Mouse (Mus musculus) liver, embryonic 15.5 days (tissue): ENCODE results near the gene Dusp16. TPM values are rescaled to one million over a fixed set of nuclear protein-coding genes. Genes with fewer than 3 reads are reported as not detected.

Experiments
- ATAC-seq: fragments of 200-750 bp; cut with Nextera tagmentation; 2 replicates; pipeline ENCODE4 v1.8.0; 2017; ENCODE audit warnings: moderate number of reproducible peaks, mild to moderate bottlenecking, moderate library complexity; ENCODE audit not compliant: insufficient read depth
- H3K27ac ChIP-seq: fragments of 300-500 bp; sonication (generic); replicated peaks from 2 replicates; pipeline ENCODE4 v1.5.1; 2015; ENCODE audit warnings: mild to moderate bottlenecking, inconsistent platforms
- H3K27me3 ChIP-seq: fragments of 300-500 bp; sonication (generic); 2 replicates; pipeline ENCODE4 v1.6.1; 2015; ENCODE audit warnings: mild to moderate bottlenecking, inconsistent platforms
- H3K36me3 ChIP-seq: fragments of 300-500 bp; sonication (generic); replicated peaks from 2 replicates; pipeline ENCODE4 v1.6.1; 2015; ENCODE audit warnings: moderate library complexity, mild to moderate bottlenecking, inconsistent platforms
- H3K4me1 ChIP-seq: fragments of 300-500 bp; sonication (generic); replicated peaks from 2 replicates; pipeline ENCODE4 v1.6.1; 2015; ENCODE audit warnings: inconsistent platforms
- H3K4me2 ChIP-seq: fragments of 300-500 bp; sonication (generic); 2 replicates; pipeline ENCODE4 v1.6.1; 2015; ENCODE audit warnings: moderate library complexity, mild to moderate bottlenecking, inconsistent platforms
- H3K4me3 ChIP-seq: fragments of 300-500 bp; sonication (generic); replicated peaks from 2 replicates; pipeline ENCODE4 v1.5.1; 2015; ENCODE audit warnings: mild to moderate bottlenecking, inconsistent platforms
- H3K9ac ChIP-seq: fragments of 300-500 bp; sonication (generic); 2 replicates; pipeline ENCODE4 v1.6.1; 2015; ENCODE audit warnings: moderate library complexity, mild to moderate bottlenecking, inconsistent platforms
- H3K9me3 ChIP-seq: fragments of 300-500 bp; sonication (generic); replicated peaks from 2 replicates; pipeline ENCODE4 v1.6.1; 2016; ENCODE audit warnings: inconsistent platforms
- WGBS: fragments of 180-500 bp; shearing (Covaris S2); methylation state at CpG from one replicate; pipeline ENCODE4 v1.1.7; 2015; ENCODE audit warnings: mixed read lengths; ENCODE audit not compliant: insufficient replicate concordance; 5-methylcytosine and 5-hydroxymethylcytosine counted together
- polyA plus RNA-seq: library from polyadenylated mRNA; unstranded; fragments of >200 nt; fragmentation: Nextera tagmentation; extraction: Ambion mirVana; gene quantifications from 2 replicates; pipeline ENCODE4 v1.2.1, GENCODE M21; 2015

Gene Dusp16
- polyA plus RNA-seq, 1 experiment from 2014 or later: 5.1 TPM

- Histone ChIP-seq H3K27ac (no peak overlapping the region), H3K4me3 (no peak overlapping the region), H3K9me3 (no peaks in the 10 kb centered on the region), H3K9ac (no peak overlapping the region), H3K4me1 (peaks cover 19% of the 10 kb centered on the region), H3K27me3 (no peaks in the 10 kb centered on the region), H3K36me3 (0 out of 2 replicates have a peak, but pooled peaks cover 4% of the 10 kb centered on the region), H3K4me2 (no peak overlapping the region)
- ATAC-seq: peak; percentile 40; the same call in 1 of the 2 replicates
- 72% methylated on average over 5 of the region's 5 CpGs for WGBS
Measured at GRCm38 (mm10) chr6:134764441-134765061, 27.9 kb downstream of the Dusp16 start.

GRCm38 (mm10) chr6:134763436-134763835 lies 29.0 kb downstream of the Dusp16 start:
- Histone ChIP-seq H3K27ac (no peak overlapping the region), H3K4me3 (no peak overlapping the region), H3K36me3 (peaks cover 7% of the 10 kb centered on the region), H3K4me1 (peaks cover 19% of the 10 kb centered on the region), H3K9ac (no peak overlapping the region), H3K27me3 (no peaks in the 10 kb centered on the region), H3K9me3 (no peaks in the 10 kb centered on the region), H3K4me2 (no peak overlapping the region)
- WGBS: 60% methylated on average over 1 of the region's 1 CpGs
- ATAC-seq: no peak

- peaks cover 7% of the 10 kb centered on the region for H3K36me3 ChIP-seq
- ATAC-seq: no peak
Measured at GRCm38 (mm10) chr6:134761808-134762207, 30.6 kb downstream of the Dusp16 start.

GRCm38 (mm10) chr6:134760926-134761544 lies 31.4 kb downstream of the Dusp16 start:
- Histone ChIP-seq H3K36me3 (peaks cover 7% of the 10 kb centered on the region), H3K4me3 (no peak overlapping the region), H3K4me1 (peaks cover 12% of the 10 kb centered on the region; the same call in 1 of the 2 replicates), H3K9ac (no peak overlapping the region), H3K9me3 (no peaks in the 10 kb centered on the region), H3K27me3 (no peaks in the 10 kb centered on the region), H3K4me2 (no peak overlapping the region), H3K27ac (no peak overlapping the region)
- no peak for ATAC-seq
- WGBS: 76% methylated on average over 5 of the region's 5 CpGs

More at GRCm38 (mm10) chr6:134761808-134762207, 30.6 kb downstream of the Dusp16 start:
- Histone ChIP-seq H3K4me3 (no peak overlapping the region), H3K27ac (no peak overlapping the region), H3K4me1 (peaks cover 12% of the 10 kb centered on the region; the same call in 1 of the 2 replicates), H3K9ac (no peak overlapping the region), H3K9me3 (no peaks in the 10 kb centered on the region), H3K4me2 (no peak overlapping the region), H3K27me3 (no peaks in the 10 kb centered on the region)
- 66% methylated on average over 2 of the region's 2 CpGs for WGBS

GRCm38 (mm10) chr6:134756058-134756457 lies 36.4 kb downstream of the Dusp16 start:
- Histone ChIP-seq H3K9me3 (no peaks in the 10 kb centered on the region), H3K27ac (no peak overlapping the region), H3K27me3 (no peaks in the 10 kb centered on the region), H3K36me3 (peaks cover 12% of the 10 kb centered on the region), H3K4me2 (no peak overlapping the region), H3K9ac (no peak overlapping the region), H3K4me1 (peaks cover 15% of the 10 kb centered on the region), H3K4me3 (no peak overlapping the region)
- WGBS: 32% methylated on average over 4 of the region's 4 CpGs
- ATAC-seq: no peak

- no peaks in the 10 kb centered on the region for H3K9me3 ChIP-seq
- peaks cover 13% of the 10 kb centered on the region for H3K4me1 ChIP-seq
- WGBS: 69% methylated on average over 11 of the region's 11 CpGs
- H3K4me3 ChIP-seq: no peak overlapping the region
- ATAC-seq: 0 out of 2 replicates have a peak, but pooled peaks have one; percentile 40
- H3K4me2 ChIP-seq: no peak overlapping the region
- H3K9ac ChIP-seq: no peak overlapping the region
- H3K27me3 ChIP-seq: no peaks in the 10 kb centered on the region
- H3K36me3 ChIP-seq: peaks cover 14% of the 10 kb centered on the region
- H3K27ac ChIP-seq: no peak overlapping the region
Measured at GRCm38 (mm10) chr6:134753858-134754257, 38.6 kb downstream of the Dusp16 start.

GRCm38 (mm10) chr6:134753412-134753811 lies 39.0 kb downstream of the Dusp16 start:
- no peak overlapping the region for H3K27ac ChIP-seq
- no peak overlapping the region for H3K4me2 ChIP-seq
- H3K27me3 ChIP-seq: no peaks in the 10 kb centered on the region
- H3K36me3 ChIP-seq: peaks cover 11% of the 10 kb centered on the region
- H3K9ac ChIP-seq: no peak overlapping the region
- H3K4me1 ChIP-seq: peaks cover 13% of the 10 kb centered on the region
- WGBS: 68% methylated on average over 4 of the region's 4 CpGs
- no peak for ATAC-seq
- H3K4me3 ChIP-seq: no peak overlapping the region
- no peaks in the 10 kb centered on the region for H3K9me3 ChIP-seq

GRCm38 (mm10) chr6:134751883-134752647 lies 40.4 kb downstream of the Dusp16 start:
- Histone ChIP-seq H3K9ac (no peak overlapping the region), H3K4me2 (no peak overlapping the region), H3K27ac (no peak overlapping the region), H3K36me3 (peaks cover 7% of the 10 kb centered on the region; the same call in 1 of the 2 replicates), H3K4me1 (peaks cover 13% of the 10 kb centered on the region), H3K4me3 (no peak overlapping the region), H3K9me3 (no peaks in the 10 kb centered on the region), H3K27me3 (no peaks in the 10 kb centered on the region)
- WGBS: 76% methylated on average over 5 of the region's 5 CpGs
- no peak for ATAC-seq

- Histone ChIP-seq H3K27ac (no peak overlapping the region), H3K9ac (no peak overlapping the region), H3K36me3 (peaks cover 7% of the 10 kb centered on the region), H3K4me1 (peaks cover 13% of the 10 kb centered on the region), H3K27me3 (no peaks in the 10 kb centered on the region), H3K9me3 (no peaks in the 10 kb centered on the region), H3K4me2 (no peak overlapping the region), H3K4me3 (no peak overlapping the region)
- no peak for ATAC-seq
- 75% methylated on average over 4 of the region's 4 CpGs for WGBS
Measured at GRCm38 (mm10) chr6:134751087-134751486, 41.3 kb downstream of the Dusp16 start.

- no peaks in the 10 kb centered on the region for H3K9me3 ChIP-seq
- H3K4me3 ChIP-seq: no peak overlapping the region
- H3K4me2 ChIP-seq: no peak overlapping the region
- 77% methylated on average over 3 of the region's 3 CpGs for WGBS
- H3K27me3 ChIP-seq: no peaks in the 10 kb centered on the region
- peaks cover 2% of the 10 kb centered on the region; the same call in 1 of the 2 replicates for H3K36me3 ChIP-seq
- H3K27ac ChIP-seq: no peak overlapping the region
- H3K9ac ChIP-seq: no peak overlapping the region
- H3K4me1 ChIP-seq: 0 out of 2 replicates have a peak, but pooled peaks cover 3% of the 10 kb centered on the region
- no peak for ATAC-seq
Measured at GRCm38 (mm10) chr6:134748126-134748525, 44.3 kb downstream of the Dusp16 start.

- Histone ChIP-seq H3K4me3 (no peak overlapping the region), H3K27me3 (no peaks in the 10 kb centered on the region), H3K4me1 (no peaks in the 10 kb centered on the region), H3K9me3 (no peaks in the 10 kb centered on the region), H3K27ac (no peak overlapping the region), H3K36me3 (peaks cover 2% of the 10 kb centered on the region; the same call in 1 of the 2 replicates), H3K4me2 (no peak overlapping the region), H3K9ac (no peak overlapping the region)
- ATAC-seq: no peak
- 82% methylated on average over 7 of the region's 7 CpGs for WGBS
Measured at GRCm38 (mm10) chr6:134745876-134746275, 46.5 kb downstream of the Dusp16 start.
